Mouse (Mus musculus): ENCODE results near the gene Kif5c.

The Kif5c gene

GRCm38 (mm10) chr2:49788051-49788418, 168.9 kb downstream of the Kif5c start:
- DNase-seq (ENCODE audit: low read depth, low spot score), result no peak

- no peak for DNase-seq (ENCODE audit: low read depth, low spot score)
Observed at GRCm38 (mm10) chr2:49788643-49789042, 169.5 kb downstream of the Kif5c start.

- no peak for DNase-seq (ENCODE audit: low read depth, low spot score)
Observed at GRCm38 (mm10) chr2:49789078-49789477, 170.0 kb downstream of the Kif5c start.

- no peak for DNase-seq (ENCODE audit: low read depth, low spot score)
Observed at GRCm38 (mm10) chr2:49789504-49789903, 170.4 kb downstream of the Kif5c start.

- peak; percentile 46 for DNase-seq (ENCODE audit: low read depth, low spot score)
Observed at GRCm38 (mm10) chr2:49797444-49798143, 178.5 kb downstream of the Kif5c start.

- DNase-seq (ENCODE audit: low read depth, low spot score), result no peak
Observed at GRCm38 (mm10) chr2:49804448-49804847, 185.3 kb downstream of the Kif5c start.

GRCm38 (mm10) chr2:49805736-49806371, 186.8 kb downstream of the Kif5c start:
- DNase-seq (ENCODE audit: low read depth, low spot score), result no peak

GRCm38 (mm10) chr2:49809496-49809895, 190.4 kb downstream of the Kif5c start:
- no peak for DNase-seq (ENCODE audit: low read depth, low spot score)

GRCm38 (mm10) chr2:49811420-49811819, 192.3 kb downstream of the Kif5c start:
- no peak for DNase-seq (ENCODE audit: low read depth, low spot score)

- DNase-seq (ENCODE audit: low read depth, low spot score), result no peak
Observed at GRCm38 (mm10) chr2:49811871-49812363, 192.8 kb downstream of the Kif5c start.

GRCm38 (mm10) chr2:49813151-49813550, 194.1 kb downstream of the Kif5c start:
- no peak for DNase-seq (ENCODE audit: low read depth, low spot score)

- DNase-seq (ENCODE audit: low read depth, low spot score), result no peak
Observed at GRCm38 (mm10) chr2:49814011-49814410, 194.9 kb downstream of the Kif5c start.

- no peak for DNase-seq (ENCODE audit: low read depth, low spot score)
Observed at GRCm38 (mm10) chr2:49815696-49816320, 196.7 kb downstream of the Kif5c start.

GRCm38 (mm10) chr2:49816549-49816948, 197.5 kb downstream of the Kif5c start:
- DNase-seq (ENCODE audit: low read depth, low spot score), result no peak

GRCm38 (mm10) chr2:49817151-49817550, 198.1 kb downstream of the Kif5c start:
- no peak for DNase-seq (ENCODE audit: low read depth, low spot score)

- DNase-seq (ENCODE audit: low read depth, low spot score), result no peak
Observed at GRCm38 (mm10) chr2:49818126-49818525, 199.0 kb downstream of the Kif5c start.

GRCm38 (mm10) chr2:49822312-49822711, 203.2 kb downstream of the Kif5c start:
- peak; percentile 39 for DNase-seq (ENCODE audit: low read depth, low spot score)
